Mouse (Mus musculus) neural tube, embryonic 13.5 days (tissue): ENCODE data around the gene Phldb2. TPM values are rescaled to one million over a fixed set of nuclear protein-coding genes. Genes with fewer than 3 reads are reported as not detected.
A peak's percentile ranks its signal among the peaks of the same experiment; 100 is the strongest.

ENCODE experiments used
- ATAC-seq: fragments of 200-750 bp; cut with Nextera tagmentation; 2 replicates; pipeline ENCODE4 v1.8.0; 2017; ENCODE audit warnings: low read depth, mild to moderate bottlenecking, moderate TSS enrichment, moderate library complexity
- H3K27ac ChIP-seq: fragments of 300-500 bp; sonication (generic); replicated peaks from 2 replicates; pipeline ENCODE4 v1.5.1; 2015; ENCODE audit warnings: moderate library complexity, mild to moderate bottlenecking, inconsistent platforms
- H3K27me3 ChIP-seq: fragments of 300-500 bp; sonication (generic); 2 replicates; pipeline ENCODE4 v1.6.1; 2015; ENCODE audit warnings: mild to moderate bottlenecking, inconsistent platforms
- H3K36me3 ChIP-seq: fragments of 300-500 bp; sonication (generic); 2 replicates; pipeline ENCODE4 v1.6.1; 2015; ENCODE audit warnings: mild to moderate bottlenecking, inconsistent platforms
- H3K4me1 ChIP-seq: fragments of 300-500 bp; sonication (generic); replicated peaks from 2 replicates; pipeline ENCODE4 v1.6.1; 2015; ENCODE audit warnings: inconsistent platforms
- H3K4me2 ChIP-seq: fragments of 300-500 bp; sonication (generic); 2 replicates; pipeline ENCODE4 v1.6.1; 2015; ENCODE audit warnings: inconsistent platforms, mild to moderate bottlenecking, moderate library complexity
- H3K4me3 ChIP-seq: fragments of 300-500 bp; sonication (generic); 2 replicates; pipeline ENCODE4 v1.5.1; 2015; ENCODE audit warnings: mild to moderate bottlenecking, inconsistent platforms
- H3K9ac ChIP-seq: fragments of 300-500 bp; sonication (generic); 2 replicates; pipeline ENCODE4 v1.6.1; 2015; ENCODE audit warnings: moderate library complexity, mild to moderate bottlenecking, inconsistent platforms
- H3K9me3 ChIP-seq: fragments of 300-500 bp; sonication (generic); 2 replicates; pipeline ENCODE4 v1.6.1; 2016; ENCODE audit warnings: inconsistent platforms
- WGBS: fragments of 180-500 bp; shearing (Covaris S2); methylation state at CpG from one replicate; pipeline ENCODE4 v1.1.7; 2015; 5-methylcytosine and 5-hydroxymethylcytosine counted together
- polyA plus RNA-seq: library from polyadenylated mRNA; unstranded; fragments of >200 nt; fragmentation: Nextera tagmentation; extraction: Ambion mirVana; gene quantifications from 2 replicates; pipeline ENCODE4 v1.2.1, GENCODE M21; 2015

The Phldb2 gene
- polyA plus RNA-seq, 1 experiment from 2014 or later: 14.6 TPM

- no peaks in the 10 kb centered on the region for H3K27me3 ChIP-seq
- peaks cover 12% of the 10 kb centered on the region; the same call in 1 of the 2 replicates for H3K36me3 ChIP-seq
- no peaks in the 10 kb centered on the region for H3K4me1 ChIP-seq
- H3K9ac ChIP-seq: no peak overlapping the region
- no peaks in the 10 kb centered on the region for H3K9me3 ChIP-seq
- H3K4me2 ChIP-seq: no peak overlapping the region
- H3K27ac ChIP-seq: no peak overlapping the region
- ATAC-seq: no peak
- H3K4me3 ChIP-seq: no peak overlapping the region
- 82% methylated on average over 4 of the region's 4 CpGs for WGBS
Observed at GRCm38 (mm10) chr16:45799150-45799549, 154.2 kb downstream of the Phldb2 start.

GRCm38 (mm10) chr16:45798591-45798990 is 154.8 kb downstream of the Phldb2 start:
- ATAC-seq: no peak
- no peaks in the 10 kb centered on the region for H3K27me3 ChIP-seq
- H3K9ac ChIP-seq: no peak overlapping the region
- no peak overlapping the region for H3K4me3 ChIP-seq
- H3K4me2 ChIP-seq: no peak overlapping the region
- H3K36me3 ChIP-seq: peaks cover 12% of the 10 kb centered on the region; the same call in 1 of the 2 replicates
- WGBS: 82% methylated on average over 2 of the region's 2 CpGs
- no peak overlapping the region for H3K27ac ChIP-seq
- H3K9me3 ChIP-seq: no peaks in the 10 kb centered on the region
- no peaks in the 10 kb centered on the region for H3K4me1 ChIP-seq

- Histone ChIP-seq H3K4me1 (no peaks in the 10 kb centered on the region), H3K27ac (no peak overlapping the region), H3K4me2 (no peak overlapping the region), H3K9ac (no peak overlapping the region), H3K27me3 (no peaks in the 10 kb centered on the region), H3K9me3 (no peaks in the 10 kb centered on the region), H3K4me3 (no peak overlapping the region), H3K36me3 (peaks cover 4% of the 10 kb centered on the region; the same call in 1 of the 2 replicates)
- no peak for ATAC-seq
- 74% methylated on average over 2 of the region's 2 CpGs for WGBS
Observed at GRCm38 (mm10) chr16:45796815-45797214, 156.6 kb downstream of the Phldb2 start.

- H3K27me3 ChIP-seq: no peaks in the 10 kb centered on the region
- no peaks in the 10 kb centered on the region for H3K4me1 ChIP-seq
- WGBS: 84% methylated on average over 5 of the region's 5 CpGs
- H3K9ac ChIP-seq: no peak overlapping the region
- no peak overlapping the region for H3K4me2 ChIP-seq
- no peak overlapping the region for H3K4me3 ChIP-seq
- no peak for ATAC-seq
- H3K36me3 ChIP-seq: no peaks in the 10 kb centered on the region
- H3K27ac ChIP-seq: no peak overlapping the region
- no peaks in the 10 kb centered on the region for H3K9me3 ChIP-seq
Observed at GRCm38 (mm10) chr16:45795188-45795693, 158.2 kb downstream of the Phldb2 start.

GRCm38 (mm10) chr16:45792781-45793180 is 160.6 kb downstream of the Phldb2 start:
- H3K9ac ChIP-seq: no peak overlapping the region
- H3K4me1 ChIP-seq: no peaks in the 10 kb centered on the region
- ATAC-seq: no peak
- no peak overlapping the region for H3K4me3 ChIP-seq
- WGBS: 87% methylated on average over 2 of the region's 2 CpGs
- H3K36me3 ChIP-seq: 0 out of 2 replicates have a peak, but pooled peaks cover 3% of the 10 kb centered on the region
- no peaks in the 10 kb centered on the region for H3K9me3 ChIP-seq
- no peaks in the 10 kb centered on the region for H3K27me3 ChIP-seq
- H3K27ac ChIP-seq: no peak overlapping the region
- no peak overlapping the region for H3K4me2 ChIP-seq

GRCm38 (mm10) chr16:45791286-45791685 is 162.1 kb downstream of the Phldb2 start:
- 0 out of 2 replicates have a peak, but pooled peaks cover 6% of the 10 kb centered on the region for H3K36me3 ChIP-seq
- H3K27ac ChIP-seq: no peak overlapping the region
- H3K9ac ChIP-seq: no peak overlapping the region
- no peaks in the 10 kb centered on the region for H3K27me3 ChIP-seq
- ATAC-seq: no peak
- H3K9me3 ChIP-seq: no peaks in the 10 kb centered on the region
- no peak overlapping the region for H3K4me3 ChIP-seq
- H3K4me1 ChIP-seq: no peaks in the 10 kb centered on the region
- 62% methylated on average over 5 of the region's 5 CpGs for WGBS
- no peak overlapping the region for H3K4me2 ChIP-seq

- Histone ChIP-seq H3K4me3 (no peak overlapping the region), H3K9ac (no peak overlapping the region), H3K36me3 (0 out of 2 replicates have a peak, but pooled peaks cover 6% of the 10 kb centered on the region), H3K27me3 (no peaks in the 10 kb centered on the region), H3K27ac (no peak overlapping the region), H3K4me2 (no peak overlapping the region), H3K9me3 (no peaks in the 10 kb centered on the region), H3K4me1 (no peaks in the 10 kb centered on the region)
- ATAC-seq: no peak
- 88% methylated on average over 2 of the region's 2 CpGs for WGBS
Observed at GRCm38 (mm10) chr16:45789311-45789710, 164.1 kb downstream of the Phldb2 start.

- Histone ChIP-seq H3K9me3 (no peaks in the 10 kb centered on the region), H3K4me3 (no peak overlapping the region), H3K4me2 (no peak overlapping the region), H3K27ac (no peak overlapping the region), H3K36me3 (0 out of 2 replicates have a peak, but pooled peaks cover 6% of the 10 kb centered on the region), H3K9ac (no peak overlapping the region), H3K4me1 (no peaks in the 10 kb centered on the region), H3K27me3 (no peaks in the 10 kb centered on the region)
- WGBS: 90% methylated on average over 6 of the region's 6 CpGs
- no peak for ATAC-seq
Observed at GRCm38 (mm10) chr16:45787650-45788049, 165.7 kb downstream of the Phldb2 start.

GRCm38 (mm10) chr16:45786639-45787038 is 166.8 kb downstream of the Phldb2 start:
- Histone ChIP-seq H3K27ac (no peak overlapping the region), H3K4me3 (no peak overlapping the region), H3K9me3 (no peaks in the 10 kb centered on the region), H3K4me1 (no peaks in the 10 kb centered on the region), H3K4me2 (no peak overlapping the region), H3K9ac (no peak overlapping the region), H3K27me3 (no peaks in the 10 kb centered on the region), H3K36me3 (0 out of 2 replicates have a peak, but pooled peaks cover 6% of the 10 kb centered on the region)
- ATAC-seq: no peak
- WGBS: 40% methylated on average over 8 of the region's 8 CpGs

- no peak overlapping the region for H3K27ac ChIP-seq
- H3K4me2 ChIP-seq: no peak overlapping the region
- H3K4me1 ChIP-seq: no peaks in the 10 kb centered on the region
- no peaks in the 10 kb centered on the region for H3K27me3 ChIP-seq
- H3K9me3 ChIP-seq: no peaks in the 10 kb centered on the region
- H3K4me3 ChIP-seq: no peak overlapping the region
- H3K36me3 ChIP-seq: peaks cover 34% of the 10 kb centered on the region
- no peak for ATAC-seq
- WGBS: 70% methylated on average over 6 of the region's 6 CpGs
- no peak overlapping the region for H3K9ac ChIP-seq
Observed at GRCm38 (mm10) chr16:45780001-45780400, 173.4 kb downstream of the Phldb2 start.

- Histone ChIP-seq H3K4me2 (no peak overlapping the region), H3K36me3 (peaks cover 37% of the 10 kb centered on the region), H3K4me1 (no peaks in the 10 kb centered on the region), H3K9ac (no peak overlapping the region), H3K4me3 (no peak overlapping the region), H3K27me3 (no peaks in the 10 kb centered on the region), H3K27ac (no peak overlapping the region), H3K9me3 (no peaks in the 10 kb centered on the region)
- 70% methylated on average over 5 of the region's 5 CpGs for WGBS
- ATAC-seq: peak; percentile 43; the same call in 1 of the 2 replicates
Observed at GRCm38 (mm10) chr16:45774813-45775212, 178.6 kb downstream of the Phldb2 start.

GRCm38 (mm10) chr16:45770914-45771313 is 182.5 kb downstream of the Phldb2 start:
- no peak for ATAC-seq
- Histone ChIP-seq H3K4me1 (peaks cover 14% of the 10 kb centered on the region; the same call in 1 of the 2 replicates), H3K4me2 (no peak overlapping the region), H3K9me3 (no peaks in the 10 kb centered on the region), H3K27ac (no peak overlapping the region), H3K36me3 (0 out of 2 replicates have a peak, but pooled peaks cover 15% of the 10 kb centered on the region), H3K27me3 (no peaks in the 10 kb centered on the region), H3K4me3 (no peak overlapping the region), H3K9ac (no peak overlapping the region)
- 94% methylated on average over 6 of the region's 6 CpGs for WGBS
